Mouse (Mus musculus) MEL (cell line): ENCODE data around the gene Mrps35. TPM values are rescaled to one million over a fixed set of nuclear protein-coding genes. Genes with fewer than 3 reads are reported as not detected.

ENCODE experiments used
- DNase-seq: peaks from one replicate; pipeline ENCODE4 v3.0.0; 2011; ENCODE audit warnings: low read depth, low spot score
- H3K27ac ChIP-seq: 2 replicates; pipeline ENCODE4 v1.5.1; 2012; ENCODE audit warnings: low read depth, mild to moderate bottlenecking, control low read depth, low read length, moderate library complexity; ENCODE audit not compliant: control insufficient read depth
- H3K27me3 ChIP-seq, 2 experiments: fragments of 150-350 bp in 1 of 2; sonication (generic) in 1 of 2; 2 replicates each; pipeline ENCODE4 v1.6.1; 2012; ENCODE audit warnings: low read length in 2 of 2, mild to moderate bottlenecking in 2 of 2, improper control_type of control experiment in 1 of 2, moderate library complexity in 1 of 2; ENCODE audit not compliant: insufficient read depth in 2 of 2, control insufficient read depth in 1 of 2
- H3K36me3 ChIP-seq, 2 experiments: 2 replicates each; pipeline ENCODE4 v1.6.1; 2012 to 2014; ENCODE audit warnings: low read length in 2 of 2, improper control_type of control experiment in 1 of 2, inconsistent platforms in 1 of 2, mild to moderate bottlenecking in 1 of 2; ENCODE audit not compliant: insufficient read depth in 2 of 2, control insufficient read depth in 1 of 2
- H3K4me1 ChIP-seq, 2 experiments: fragments of 150-350 bp in 1 of 2; sonication (generic) in 1 of 2; 2 replicates each; pipeline ENCODE4 v1.6.1; 2012; ENCODE audit warnings: low read length in 2 of 2, improper control_type of control experiment in 1 of 2, mild to moderate bottlenecking in 1 of 2; ENCODE audit not compliant: insufficient read depth in 2 of 2, control insufficient read depth in 1 of 2
- H3K4me3 ChIP-seq, 2 experiments: fragments of 150-350 bp in 1 of 2; sonication (generic) in 1 of 2; 2 replicates each; pipeline ENCODE4 v1.5.1; 2012; ENCODE audit warnings: low read depth in 2 of 2, low read length in 2 of 2, mild to moderate bottlenecking in 2 of 2, moderate library complexity in 2 of 2, control low read depth in 1 of 2, improper control_type of control experiment in 1 of 2; ENCODE audit not compliant: control insufficient read depth in 1 of 2, insufficient read depth in 1 of 2
- H3K79me2 ChIP-seq: 2 replicates; pipeline ENCODE4 v1.6.1; 2012; ENCODE audit warnings: mild to moderate bottlenecking, low read length, moderate library complexity; ENCODE audit not compliant: control insufficient read depth, poor library complexity, insufficient read depth
- H3K9ac ChIP-seq: 2 replicates; pipeline ENCODE4 v1.6.1; 2012; ENCODE audit warnings: low read depth, mild to moderate bottlenecking, control low read depth, low read length, moderate library complexity; ENCODE audit not compliant: control insufficient read depth, poor library complexity, severe bottlenecking
- H3K9me3 ChIP-seq: fragments of 150-350 bp; sonication (generic); replicated peaks from 2 replicates; pipeline ENCODE4 v1.6.1; 2012; ENCODE audit warnings: mild to moderate bottlenecking, low read length, improper control_type of control experiment, moderate library complexity; ENCODE audit not compliant: insufficient read depth
- BHLHE40 ChIP-seq: IDR thresholded peaks from 2 replicates; pipeline ENCODE4 v1.6.1; 2012; ENCODE audit warnings: low read depth, mild to moderate bottlenecking, inconsistent platforms, low read length, improper control_type of control experiment, borderline replicate concordance
- ELF1 ChIP-seq: IDR thresholded peaks from 2 replicates; pipeline ENCODE4 v1.6.1; 2014; ENCODE audit warnings: low read depth, mild to moderate bottlenecking, inconsistent platforms, low read length, improper control_type of control experiment, moderate library complexity
- EP300 ChIP-seq, 2 experiments: IDR thresholded peaks; 2 replicates each; pipeline ENCODE4 v1.6.1; 2011; ENCODE audit warnings: improper control_type of control experiment in 2 of 2, low read length in 2 of 2, low read depth in 1 of 2, mild to moderate bottlenecking in 1 of 2
- ETS1 ChIP-seq: IDR thresholded peaks from 2 replicates; pipeline ENCODE4 v1.6.1; 2012; ENCODE audit warnings: low read depth, mild to moderate bottlenecking, inconsistent platforms, low read length, improper control_type of control experiment, moderate library complexity
- GABPA ChIP-seq: IDR thresholded peaks from 2 replicates; pipeline ENCODE4 v1.6.1; 2012; ENCODE audit warnings: low read depth, mild to moderate bottlenecking, inconsistent platforms, low read length, improper control_type of control experiment, moderate library complexity
- GATA1 ChIP-seq: IDR thresholded peaks from 2 replicates; pipeline ENCODE4 v1.6.1; 2011; ENCODE audit warnings: low read depth, low read length, improper control_type of control experiment
- HCFC1 ChIP-seq: IDR thresholded peaks from 2 replicates; pipeline ENCODE4 v1.6.1; 2012; ENCODE audit warnings: low read depth, mild to moderate bottlenecking, inconsistent platforms, low read length, improper control_type of control experiment, moderate library complexity
- MYC ChIP-seq: IDR thresholded peaks from 2 replicates; pipeline ENCODE4 v1.6.1; 2011; ENCODE audit warnings: low read depth, mild to moderate bottlenecking, low read length, improper control_type of control experiment, moderate library complexity
- NELFE ChIP-seq: IDR thresholded peaks from 2 replicates; pipeline ENCODE4 v1.6.1; 2011; ENCODE audit warnings: low read depth, low read length, improper control_type of control experiment
- POLR2A ChIP-seq, 2 experiments: IDR thresholded peaks; 2 replicates each; pipeline ENCODE4 v1.6.1; 2011 to 2012; ENCODE audit warnings: low read length in 2 of 2, mild to moderate bottlenecking in 2 of 2, control low read depth in 1 of 2, improper control_type of control experiment in 1 of 2, low read depth in 1 of 2, moderate library complexity in 1 of 2; ENCODE audit not compliant: control insufficient read depth in 1 of 2, insufficient read depth in 1 of 2, poor library complexity in 1 of 2
- POLR2AphosphoS5 ChIP-seq: IDR thresholded peaks from 2 replicates; pipeline ENCODE4 v1.6.1; 2012; ENCODE audit warnings: low read depth, borderline replicate concordance, mild to moderate bottlenecking, inconsistent platforms, low read length, moderate library complexity, mixed read lengths
- RCOR1 ChIP-seq: IDR thresholded peaks from 2 replicates; pipeline ENCODE4 v1.6.1; 2012; ENCODE audit warnings: low read depth, mild to moderate bottlenecking, inconsistent platforms, low read length, improper control_type of control experiment
- SMC3 ChIP-seq: IDR thresholded peaks from 2 replicates; pipeline ENCODE4 v1.6.1; 2011; ENCODE audit warnings: low read depth, low read length, improper control_type of control experiment
- TAL1 ChIP-seq: IDR thresholded peaks from 2 replicates; pipeline ENCODE4 v1.6.1; 2012; ENCODE audit warnings: mild to moderate bottlenecking, inconsistent platforms, low read length, moderate library complexity, mixed read lengths
- UBTF ChIP-seq: IDR thresholded peaks from 2 replicates; pipeline ENCODE4 v1.6.1; 2012; ENCODE audit warnings: low read depth, mild to moderate bottlenecking, inconsistent platforms, low read length, improper control_type of control experiment, moderate library complexity, borderline replicate concordance; ENCODE audit not compliant: insufficient read depth
- USF2 ChIP-seq, 2 experiments: IDR thresholded peaks; 2 replicates each; pipeline ENCODE4 v1.6.1; 2011 to 2012; ENCODE audit warnings: improper control_type of control experiment in 2 of 2, low read length in 2 of 2, borderline replicate concordance in 1 of 2, inconsistent platforms in 1 of 2, low read depth in 1 of 2, mild to moderate bottlenecking in 1 of 2; ENCODE audit not compliant: insufficient read depth in 1 of 2
- ZKSCAN1 ChIP-seq: IDR thresholded peaks from 2 replicates; pipeline ENCODE4 v1.6.1; 2012; ENCODE audit warnings: low read depth, mild to moderate bottlenecking, inconsistent platforms, low read length, improper control_type of control experiment, moderate library complexity
- ZMIZ1 ChIP-seq: IDR thresholded peaks from 2 replicates; pipeline ENCODE4 v1.6.1; 2012; ENCODE audit warnings: low read depth, mild to moderate bottlenecking, inconsistent platforms, low read length, improper control_type of control experiment, moderate library complexity
- polyA plus RNA-seq, 2 experiments: library from polyadenylated mRNA; stranded (reverse) in 1 of 2; unstranded in 1 of 2; fragments of >175 nt in 1 of 2; fragments of >200 nt in 1 of 2; gene quantifications; 2 replicates each; pipeline versions ENCODE4 v1.2.1 to v1.2.4; 2012; ENCODE audit warnings: low replicate concordance in 2 of 2, low read depth in 1 of 2; ENCODE audit not compliant: insufficient read length in 2 of 2, insufficient read depth in 1 of 2, missing spikeins in 1 of 2
- total RNA-seq: library from RNA; depleted of rRNA; stranded (reverse); fragments of 300-350 nt; gene quantifications from 2 replicates; pipeline ENCODE4 v1.2.3, GENCODE M21; 2012

Gene Mrps35
- total and polyA plus RNA-seq, 3 experiments, result 99.0 to 148 TPM; not detected in 1

GRCm38 (mm10) chr6:147023133-147023395 is 19.5 kb upstream of the Mrps35 start:
- H3K36me3 ChIP-seq, result no peaks in the 10 kb centered on the region; a peak in 1 of 4 replicates
- peaks cover 2 to 7% of the 10 kb centered on the region in 2 experiments; a peak in 3 of 4 replicates for H3K4me1 ChIP-seq
- H3K27ac ChIP-seq, result no peak overlapping the region
- no peaks in the 10 kb centered on the region for H3K79me2 ChIP-seq
- DNase-seq, result no peak
- H3K9ac ChIP-seq, result no peak overlapping the region
- no peaks in the 10 kb centered on the region for H3K9me3 ChIP-seq
- no peak overlapping the region for H3K4me3 ChIP-seq
- H3K27me3 ChIP-seq, result no peaks in the 10 kb centered on the region
- TF ChIP-seq POLR2AphosphoS5 (no peak), ELF1 (no peak), SMC3 (no peak), GABPA (no peak), TAL1 (no peak), ZMIZ1 (no peak), ZKSCAN1 (no peak), RCOR1 (no peak), USF2 (IDR thresholded peaks at IDR 0.05; ENCODE audit: borderline replicate concordance in 1 of 2, insufficient read depth in 1 of 2, low read depth in 1 of 2, low read length in 2 of 2) (no peak), BHLHE40 (no peak), ETS1 (no peak), HCFC1 (no peak)

GRCm38 (mm10) chr6:147023568-147023967 is 19.0 kb upstream of the Mrps35 start:
- TF ChIP-seq USF2 (IDR thresholded peaks at IDR 0.05; ENCODE audit: borderline replicate concordance in 1 of 2, insufficient read depth in 1 of 2, low read depth in 1 of 2, low read length in 2 of 2) (no peak), ZMIZ1 (no peak), POLR2A (IDR thresholded peaks at IDR 0.05; ENCODE audit: control insufficient read depth in 1 of 2, insufficient read depth in 1 of 2, low read depth in 1 of 2, low read length in 2 of 2, poor library complexity in 1 of 2) (no peak), SMC3 (no peak), GABPA (no peak), EP300 (IDR thresholded peaks at IDR 0.05; ENCODE audit: low read depth in 1 of 2, low read length in 2 of 2) (peak in 1 of 2 experiments; percentile 39; a peak in 2 of 4 replicates), GATA1 (peak; percentile 80), NELFE (no peak), UBTF (no peak), RCOR1 (no peak), MYC (no peak), TAL1 (no peak), ELF1 (no peak)
- DNase-seq, result peak; percentile 64

More at GRCm38 (mm10) chr6:147023568-147023967, 19.0 kb upstream of the Mrps35 start:
- no peak overlapping the region for H3K4me3 ChIP-seq
- H3K27me3 ChIP-seq, result no peaks in the 10 kb centered on the region
- no peaks in the 10 kb centered on the region for H3K79me2 ChIP-seq
- peaks cover 2 to 7% of the 10 kb centered on the region in 2 experiments; a peak in 3 of 4 replicates for H3K4me1 ChIP-seq
- no peak overlapping the region for H3K9ac ChIP-seq
- H3K9me3 ChIP-seq, result no peaks in the 10 kb centered on the region
- H3K27ac ChIP-seq, result no peak overlapping the region
- H3K36me3 ChIP-seq, result no peaks in the 10 kb centered on the region; a peak in 1 of 4 replicates
